Mouse (Mus musculus): ENCODE results near the gene Nrm.

DNA sequence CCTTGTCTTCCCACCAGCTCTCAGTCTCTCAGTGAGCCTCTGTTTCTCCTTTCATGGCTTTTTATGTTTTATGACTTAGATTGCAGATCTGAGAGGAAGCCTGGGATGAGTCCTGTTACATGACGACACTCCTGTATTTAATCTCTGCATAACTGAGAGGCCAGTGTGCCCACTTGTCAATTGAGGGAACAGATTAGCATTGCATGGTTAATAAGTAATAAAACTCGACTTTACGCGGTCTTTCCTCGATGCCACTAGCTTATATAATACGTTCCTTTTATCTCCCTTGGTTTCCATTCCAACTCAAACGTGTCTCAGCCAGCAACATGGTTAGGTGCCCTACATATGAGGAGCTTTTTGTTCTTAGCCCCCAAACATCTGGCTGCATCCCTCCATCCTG is 45.3 kb upstream of the Nrm start:
- TF ChIP-seq CTCF (IDR thresholded peaks at IDR 0.05; ENCODE audit: borderline replicate concordance, insufficient read depth, low read depth, low read length), result no peak
- TF ChIP-seq POLR2A (IDR thresholded peaks at IDR 0.05; ENCODE audit: borderline replicate concordance, insufficient read depth, low read length), result no peak
